Mouse (Mus musculus) adrenal gland, adult 18-20 months (tissue): Measurements from ENCODE around the gene Fgf9. TPM values are rescaled to one million over a fixed set of nuclear protein-coding genes. Genes with fewer than 3 reads are reported as not detected.

Experiments
- DNase-seq, 2 experiments: peaks; one replicate each; pipeline ENCODE4 v3.0.0; 2021 to 2022; ENCODE audit warnings: low spot score in 2 of 2
- long read RNA-seq, 2 experiments: library from polyadenylated mRNA; stranded (forward); transcript quantifications; one replicate each; pipeline ENCODE4 v2.0.0; 2021
- total RNA-seq, 2 experiments: library from RNA; stranded (reverse); gene quantifications; 1 replicate in 1 of 2; 2 replicates in 1 of 2; pipeline ENCODE4 v1.2.3; 2021

The Fgf9 gene
- 10 to 100 TPM in 1 of 2 experiments, 1 to 10 TPM in 1; 9.2 to 22.5 TPM for total RNA-seq
- long read RNA-seq, experiment 1, partial matches to known transcripts = 1 of 5 reads
- long read RNA-seq, experiment 1, other reads (novel, unspliced or antisense) = 0 of 5 reads
- long read RNA-seq, experiment 2, transcript Fgf9-201 (3 exons, 1,593 nt) = major isoform, 36 of 41 reads
- long read RNA-seq, experiment 2, partial matches to known transcripts = 1 of 41 reads
- long read RNA-seq, experiment 2, other reads (novel, unspliced or antisense) = 4 of 41 reads

DNA sequence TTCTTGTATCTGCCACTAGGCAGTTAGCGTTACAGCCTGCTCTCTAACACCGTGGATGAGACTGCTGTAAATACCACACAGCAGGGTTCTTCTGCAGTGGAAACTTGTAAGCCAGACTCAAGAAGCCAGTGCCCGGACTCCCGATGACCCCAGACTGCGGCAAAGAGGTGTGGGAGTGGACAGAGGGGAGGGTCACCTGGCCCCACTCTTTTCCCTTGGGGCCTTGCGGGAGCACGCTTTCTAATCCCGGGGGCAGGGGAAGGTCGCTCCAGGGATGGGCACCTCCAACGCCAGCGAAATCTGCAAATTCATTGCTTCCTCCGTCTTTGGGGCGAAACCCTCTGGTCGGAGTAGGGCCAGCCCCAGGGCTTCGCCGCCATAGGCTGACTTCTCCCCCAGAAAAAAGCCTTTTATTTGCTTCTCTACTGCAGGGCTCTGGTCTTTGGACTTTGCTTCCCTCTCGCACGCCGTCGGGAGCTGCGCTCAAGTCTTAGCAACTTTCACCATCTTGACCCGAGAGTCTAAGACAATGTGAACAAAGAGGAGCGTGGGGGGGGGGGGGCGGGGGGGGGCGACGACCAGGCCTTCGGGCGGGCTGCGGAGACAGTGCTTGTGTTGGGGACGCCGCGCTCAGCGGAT, at the start of gene Fgf9:
Gene Fgf9, plus strand, starts transcription at position 67 of the 639 bp plus-strand sequence.
- DNase-seq = peak; percentile 34 to 60

DNA sequence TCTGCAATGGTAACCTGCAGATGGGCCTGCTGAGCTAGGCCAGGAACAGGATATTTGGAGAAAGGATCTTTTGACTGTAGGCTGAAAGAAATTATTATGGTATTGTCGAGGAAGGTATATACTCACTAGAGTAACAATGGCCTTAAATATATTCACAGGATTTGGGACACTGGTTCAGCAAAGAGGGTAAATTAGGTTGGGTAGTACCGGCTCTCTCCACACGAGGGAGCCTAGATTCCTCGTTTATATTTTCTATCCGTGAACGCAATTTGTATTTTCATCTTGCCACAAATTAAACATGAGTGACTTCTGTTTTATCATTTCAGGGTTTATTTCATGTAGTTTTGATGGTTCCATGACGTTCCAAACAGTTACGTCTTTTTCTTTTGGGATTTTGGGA, 35.8 kb upstream of the Fgf9 start:
- DNase-seq = peak; percentile 60 to 63

DNA sequence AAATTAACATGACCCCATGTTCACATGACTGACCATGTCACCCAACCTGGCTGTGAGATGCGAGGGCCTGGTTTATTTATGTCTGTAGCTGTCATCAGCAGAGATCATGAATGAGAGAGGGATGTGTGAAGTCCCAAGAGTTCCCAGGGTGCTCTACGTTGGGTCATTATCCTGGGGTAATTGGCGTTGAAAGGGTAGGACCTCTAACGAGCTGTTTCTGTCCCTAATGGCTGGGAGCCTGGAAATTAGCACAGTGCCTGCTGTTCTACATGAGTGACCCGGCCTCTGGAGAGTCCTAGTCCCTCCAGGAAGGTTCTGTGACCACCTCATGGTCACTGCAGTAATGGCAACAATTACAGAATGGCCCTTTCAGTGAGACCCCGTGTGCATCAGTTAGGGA, 34.2 kb upstream of the Fgf9 start:
- no peak for DNase-seq

DNA sequence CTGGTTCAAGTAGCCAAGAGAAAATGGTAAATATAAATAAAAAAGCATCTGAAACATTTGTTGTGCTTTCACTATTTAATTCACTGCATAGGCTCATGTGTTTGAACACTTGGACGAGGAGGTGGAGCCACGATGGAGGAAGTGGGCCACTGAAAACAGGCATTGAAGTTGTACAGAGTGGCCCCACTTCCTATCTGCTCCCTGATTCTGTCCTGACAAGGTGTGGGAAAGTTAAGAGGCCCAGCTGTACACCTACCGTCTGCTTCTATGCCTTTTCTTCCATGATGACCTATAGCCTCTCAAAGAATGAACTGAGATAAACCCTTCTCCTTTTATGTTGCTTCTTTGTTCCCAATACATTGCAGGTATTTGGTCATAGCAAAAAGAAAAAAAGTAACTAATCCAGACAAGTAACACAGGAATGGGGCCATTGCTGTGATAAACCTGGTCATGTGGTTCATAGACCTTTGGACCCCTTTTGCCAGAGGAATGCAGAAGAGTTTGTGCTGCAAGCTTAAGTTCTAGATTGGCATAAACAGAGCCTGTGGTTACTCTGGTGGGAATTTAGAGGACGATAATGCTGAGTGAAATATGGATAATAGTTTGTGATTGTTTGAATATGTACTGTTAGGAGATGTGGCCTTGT, 23.6 kb upstream of the Fgf9 start:
- DNase-seq = no peak

DNA sequence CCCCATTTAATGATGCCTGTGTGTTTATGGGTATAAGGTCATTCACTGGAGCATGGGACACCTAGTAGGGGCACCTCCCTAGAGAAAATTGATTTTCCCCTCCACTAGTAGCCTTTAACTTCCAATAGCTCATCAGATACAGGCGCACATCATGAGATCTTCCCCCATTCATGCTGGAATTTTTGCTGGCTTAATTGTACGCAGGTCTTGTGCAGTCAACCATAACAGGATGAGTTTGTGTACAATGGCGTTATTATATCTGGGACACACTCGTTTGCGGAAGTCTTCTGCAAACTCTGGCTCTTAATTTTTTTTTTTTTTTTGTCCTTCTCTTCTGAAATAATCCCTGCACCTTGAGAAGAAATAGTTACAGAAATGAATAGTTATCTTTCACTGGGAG, 19.7 kb upstream of the Fgf9 start:
- no peak for DNase-seq

DNA sequence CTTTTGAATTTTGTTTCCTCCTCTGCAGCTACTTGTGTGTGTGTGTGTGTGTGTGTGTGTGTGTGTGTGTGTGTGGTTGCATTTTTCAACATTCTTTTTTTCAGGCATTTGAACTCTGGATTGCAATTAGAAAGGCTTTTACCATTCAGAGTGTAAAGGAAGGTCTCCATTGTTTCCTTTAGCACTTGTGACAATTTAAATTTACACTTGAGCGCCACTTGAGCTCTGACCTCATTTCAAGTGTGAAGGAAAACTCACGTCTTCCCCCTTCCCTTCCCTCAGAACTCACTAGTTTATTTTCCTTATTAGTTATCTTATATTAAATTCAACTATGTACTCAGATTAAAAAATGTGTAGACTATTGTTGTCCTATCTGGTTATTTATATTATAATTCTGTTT, 2.8 kb upstream of the Fgf9 start:
- no peak for DNase-seq

DNA sequence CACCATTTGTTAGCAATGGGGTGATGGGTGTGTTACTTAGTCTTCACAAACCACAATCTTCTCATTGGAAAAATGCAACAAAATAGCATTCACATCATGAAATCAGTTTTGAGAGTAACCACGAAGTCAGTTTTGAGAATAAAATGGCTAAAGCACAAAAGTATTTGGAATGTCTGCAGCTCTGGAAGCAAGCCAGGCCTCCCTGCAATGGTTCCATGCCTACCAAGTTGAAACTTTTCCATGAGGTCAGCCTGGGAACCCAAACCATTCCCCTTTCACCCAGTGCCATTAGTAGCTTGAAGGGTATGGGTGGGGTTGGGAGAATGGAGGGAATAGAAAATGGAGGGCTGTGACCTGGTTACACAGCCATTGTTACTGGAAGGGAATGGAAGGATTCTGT, 1.7 kb upstream of the Fgf9 start:
- DNase-seq = no peak

DNA sequence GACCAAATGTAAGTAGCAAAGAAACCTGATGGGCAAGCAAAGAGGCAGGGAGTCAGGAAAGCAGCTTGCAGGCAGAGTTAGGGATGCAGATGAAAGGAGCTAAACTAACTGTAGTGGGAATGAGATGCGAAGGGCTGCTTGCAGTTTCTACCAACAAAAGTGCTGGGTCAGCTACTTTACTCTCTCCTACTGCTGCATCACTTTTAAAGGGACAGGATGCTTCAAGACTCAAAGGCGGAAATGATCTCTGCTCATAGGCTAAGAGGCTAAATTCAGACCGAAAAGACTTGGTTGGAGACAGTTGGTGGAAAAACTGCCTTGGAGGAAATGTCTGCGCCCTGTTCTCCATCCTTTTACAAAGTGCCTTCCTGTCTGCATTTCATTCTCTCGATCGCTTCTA, 420 bp upstream of the Fgf9 start:
- no peak for DNase-seq

DNA sequence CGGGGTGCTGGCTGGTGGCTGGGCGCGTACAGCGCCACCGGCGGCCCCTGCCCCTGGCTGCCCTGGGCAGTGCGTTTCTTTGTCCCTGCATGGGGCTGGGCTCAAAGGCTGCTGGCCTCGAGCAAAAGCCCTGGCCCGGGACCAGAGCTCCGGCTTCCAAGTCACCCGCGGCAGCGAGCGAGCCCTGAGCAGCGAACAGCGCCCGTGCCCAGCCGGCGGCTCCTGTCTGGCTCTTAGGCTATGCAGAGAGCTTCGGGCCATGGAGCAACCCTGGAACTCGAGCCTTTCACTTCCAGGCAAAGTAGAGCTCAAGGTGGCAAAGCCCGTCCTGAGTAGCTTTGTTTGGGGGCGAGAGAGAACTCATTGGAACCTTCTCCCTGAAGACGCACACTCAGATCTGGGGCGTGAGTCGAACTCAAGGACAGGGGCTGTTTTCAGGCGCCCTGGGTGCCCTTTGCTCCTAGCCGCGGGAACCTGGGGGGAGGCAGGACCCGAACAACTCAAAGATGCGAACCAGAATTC, 834 bp downstream of the Fgf9 start:
- DNase-seq = peak; percentile 66 to 77

DNA sequence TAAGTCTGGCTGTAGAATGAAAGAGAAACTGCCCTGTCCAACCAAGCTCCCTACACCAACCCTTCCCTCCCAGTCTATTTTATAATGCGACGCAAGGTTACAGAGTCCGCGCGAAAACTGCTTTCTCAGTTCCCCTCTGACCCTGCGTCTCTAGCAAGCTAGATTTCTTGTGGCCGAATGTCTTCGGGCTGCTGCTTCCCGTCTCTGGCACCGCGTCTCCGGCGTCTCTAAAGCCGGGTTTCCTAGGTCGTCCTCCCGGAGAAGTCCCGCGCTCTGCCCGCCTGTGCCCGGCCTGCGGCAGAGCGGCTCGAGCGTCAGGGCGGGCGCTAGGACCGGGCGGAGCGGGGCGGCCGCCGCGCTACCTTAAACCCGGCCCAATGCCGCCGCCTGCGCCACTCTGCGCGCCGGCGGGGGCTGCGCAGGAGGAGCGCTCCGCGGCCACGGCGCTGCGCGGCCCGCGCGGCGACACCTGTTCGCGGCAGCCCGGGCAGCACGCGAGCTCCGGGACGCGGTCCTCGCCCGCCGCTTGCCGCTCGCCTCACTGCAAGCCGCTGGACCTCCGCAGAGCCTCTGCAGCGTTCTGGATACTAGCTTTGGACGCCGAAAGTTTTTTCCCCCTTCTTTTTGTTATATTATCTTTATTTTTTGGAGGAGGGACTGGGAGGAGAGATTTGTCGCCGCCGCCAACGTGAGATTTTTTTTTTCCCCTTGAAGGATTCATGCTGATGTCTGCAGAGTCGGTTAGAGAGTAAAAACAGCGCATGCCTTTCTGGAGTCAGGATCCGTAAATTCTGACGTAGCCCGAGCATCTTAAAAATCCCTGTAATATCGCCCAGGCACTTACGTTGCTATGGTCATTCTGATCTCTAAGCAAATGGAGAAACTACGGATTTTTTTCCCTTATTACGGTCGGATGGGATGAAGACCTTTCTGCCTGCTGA, 1.8 kb downstream of the Fgf9 start:
- peak; percentile 77 to 79 for DNase-seq

DNA sequence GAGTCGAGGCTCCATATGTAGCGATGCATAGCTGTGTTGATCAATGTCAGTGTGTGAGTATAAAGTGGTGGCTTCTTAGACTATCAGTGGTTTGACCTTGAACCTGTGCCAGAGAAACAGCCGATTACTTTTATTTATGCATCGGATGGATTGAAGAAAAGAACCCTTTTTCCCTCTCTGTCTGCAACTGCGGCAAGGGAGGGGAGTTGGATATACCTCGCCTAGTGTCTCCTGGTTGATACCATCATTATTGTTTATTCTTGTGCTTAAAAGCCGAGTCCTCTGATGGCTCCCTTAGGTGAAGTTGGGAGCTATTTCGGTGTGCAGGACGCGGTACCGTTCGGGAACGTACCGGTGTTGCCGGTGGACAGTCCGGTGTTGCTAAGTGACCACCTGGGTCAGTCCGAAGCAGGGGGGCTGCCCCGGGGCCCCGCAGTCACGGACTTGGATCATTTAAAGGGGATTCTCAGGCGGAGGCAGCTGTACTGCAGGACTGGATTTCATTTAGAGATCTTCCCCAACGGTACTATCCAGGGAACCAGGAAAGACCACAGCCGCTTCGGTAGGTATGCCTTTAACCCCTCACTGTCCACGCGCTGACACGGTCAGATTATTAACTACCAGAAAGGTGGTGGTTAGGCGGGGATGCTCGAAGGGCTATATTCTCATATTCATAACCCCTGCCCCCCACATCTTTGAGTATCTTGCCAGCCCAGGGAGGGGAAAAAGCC, 2.6 kb downstream of the Fgf9 start:
- peak in 1 of 2 experiments; percentile 28 for DNase-seq

DNA sequence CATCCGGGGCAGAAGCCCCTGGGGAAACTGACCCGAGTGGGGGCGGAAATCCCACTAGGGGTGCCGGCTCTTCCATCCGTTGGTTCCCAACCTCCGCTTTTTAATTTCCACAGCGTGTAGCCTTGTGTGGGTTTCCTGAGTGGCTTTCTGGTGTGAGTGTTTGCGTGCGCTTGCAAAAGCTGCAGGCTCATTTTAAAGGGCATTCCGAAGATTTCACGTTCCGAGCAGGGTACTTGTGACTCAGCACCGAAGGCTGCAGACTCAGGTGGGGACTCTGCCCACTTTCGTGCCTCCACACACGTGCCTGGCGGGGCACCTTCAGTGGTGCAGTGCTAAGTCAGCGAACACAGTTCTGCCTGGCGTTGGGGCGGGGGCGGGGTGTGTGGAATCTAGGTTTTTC, 3.6 kb downstream of the Fgf9 start:
- peak in 1 of 2 experiments; percentile 41 for DNase-seq

DNA sequence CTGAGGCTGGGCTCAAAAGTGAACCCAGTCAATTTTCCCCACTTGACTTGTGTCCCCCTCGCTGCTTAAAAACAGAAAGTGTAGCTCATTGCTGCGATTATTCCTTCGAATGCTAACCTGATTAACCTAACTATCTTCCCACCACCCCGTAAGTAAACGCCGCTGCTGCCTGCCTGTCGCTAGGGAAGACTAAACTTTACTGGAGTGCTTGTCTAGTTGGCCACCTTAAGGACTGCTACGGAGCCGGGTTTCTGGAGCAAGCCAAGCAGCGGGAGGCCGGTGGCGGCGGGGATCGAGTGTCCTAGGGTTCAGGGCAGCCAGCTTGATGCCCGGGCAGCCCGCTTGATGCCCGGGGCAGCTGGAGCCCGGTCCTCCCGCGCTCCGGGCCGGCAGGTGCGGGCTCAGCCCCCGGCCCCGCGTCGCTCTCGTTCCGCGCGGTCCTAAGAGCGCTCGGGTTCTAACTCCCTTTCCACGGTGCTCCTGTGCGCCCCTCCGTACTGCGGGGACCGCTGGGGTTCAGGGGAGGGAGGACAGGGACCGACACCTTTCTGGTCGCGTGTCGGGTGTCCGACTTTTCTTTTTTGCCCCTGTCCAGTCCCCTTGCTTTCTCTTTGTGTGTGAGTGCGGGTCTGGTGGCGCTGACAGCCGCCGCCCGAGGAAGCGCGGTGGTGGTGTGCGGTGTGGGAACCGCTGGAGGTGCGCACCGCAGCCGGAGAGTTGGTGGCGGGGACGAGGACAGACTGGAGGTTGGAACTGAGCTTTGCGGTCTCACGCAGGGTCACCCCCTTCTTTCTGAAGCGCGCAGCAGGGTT, 4.5 kb downstream of the Fgf9 start:
- DNase-seq = peak; percentile 41 to 50

DNA sequence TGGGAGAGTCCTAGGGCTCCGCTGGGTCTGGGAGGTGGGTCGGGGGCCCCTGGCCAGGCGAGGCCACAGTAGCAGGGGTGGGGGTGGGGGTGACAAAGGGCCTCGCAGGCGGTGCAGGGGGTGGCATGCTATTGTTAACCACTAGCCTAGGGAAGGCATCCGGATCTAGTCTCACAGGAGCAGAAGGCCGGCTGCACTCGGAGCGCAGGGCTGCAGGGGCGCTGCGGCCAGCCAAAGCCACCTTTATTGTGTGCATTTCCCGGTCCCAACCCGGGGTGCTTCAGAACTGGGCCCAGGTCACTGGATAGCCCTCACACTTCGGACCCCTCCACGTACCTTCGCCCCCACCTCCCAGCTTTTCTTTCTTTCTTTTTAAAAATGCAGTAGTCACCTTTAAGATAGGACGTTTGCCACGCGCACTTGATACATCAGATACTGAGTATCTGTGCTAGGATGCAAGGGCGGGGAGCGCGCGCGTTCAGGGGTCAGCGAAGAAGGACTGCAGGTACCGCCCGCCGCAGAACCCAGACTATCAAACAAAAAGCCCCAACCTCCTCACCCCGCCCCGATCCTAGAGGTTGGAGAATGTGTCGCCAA, 5.2 kb downstream of the Fgf9 start:
- peak; percentile 45 to 47 for DNase-seq

DNA sequence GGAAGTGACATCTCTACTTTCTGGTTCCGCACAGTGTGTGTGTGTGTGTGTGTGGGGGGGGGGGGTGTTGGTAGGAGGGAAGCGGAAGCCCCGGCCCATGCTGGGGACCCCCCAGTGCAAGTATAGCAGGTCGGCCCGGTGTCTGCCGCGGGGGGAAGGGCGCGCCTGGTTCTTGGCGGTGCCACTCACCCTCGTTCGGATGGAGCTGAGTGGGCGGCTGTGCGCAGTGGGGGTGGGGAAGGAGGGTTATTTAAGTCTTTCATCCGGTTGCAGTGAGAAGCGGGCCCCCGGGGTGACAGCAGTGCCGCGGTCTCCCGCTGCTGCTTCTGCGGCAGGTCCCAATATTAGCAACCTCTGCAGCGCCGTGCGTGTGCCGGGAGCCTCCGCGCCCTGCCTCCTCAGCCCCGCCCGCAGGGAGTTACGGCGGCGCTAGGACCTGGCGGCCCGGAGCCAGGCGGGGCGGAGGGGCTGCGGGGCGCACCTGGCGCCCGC, 5.7 kb downstream of the Fgf9 start:
- DNase-seq = peak; percentile 55 to 56

DNA sequence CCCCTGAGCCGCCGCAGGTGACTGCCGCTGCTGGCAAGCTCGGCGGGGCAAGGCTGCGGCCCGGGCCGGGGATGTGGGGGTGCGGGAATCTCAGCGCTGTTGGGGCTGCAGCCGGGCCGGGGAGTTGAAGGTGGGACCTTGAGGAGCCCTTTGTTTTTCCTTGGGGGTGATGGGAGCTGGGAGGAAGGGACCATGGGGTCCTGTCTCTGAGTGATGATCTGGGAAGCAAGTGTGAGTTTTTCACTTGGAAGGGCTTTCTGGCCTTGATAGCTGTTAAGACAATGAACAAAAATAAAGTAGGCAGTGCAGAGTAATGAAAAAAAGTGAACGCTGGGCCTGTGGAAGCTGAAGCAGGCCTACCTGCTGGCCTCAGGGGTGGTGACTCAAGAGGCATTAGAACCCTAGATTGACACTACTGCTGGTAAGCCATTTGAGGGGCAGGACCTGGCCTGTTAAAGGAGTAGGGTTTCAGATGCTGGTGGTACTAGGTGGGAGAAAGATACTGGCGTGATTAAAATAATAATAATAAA, 6.4 kb downstream of the Fgf9 start:
- DNase-seq = peak; percentile 29 to 35

DNA sequence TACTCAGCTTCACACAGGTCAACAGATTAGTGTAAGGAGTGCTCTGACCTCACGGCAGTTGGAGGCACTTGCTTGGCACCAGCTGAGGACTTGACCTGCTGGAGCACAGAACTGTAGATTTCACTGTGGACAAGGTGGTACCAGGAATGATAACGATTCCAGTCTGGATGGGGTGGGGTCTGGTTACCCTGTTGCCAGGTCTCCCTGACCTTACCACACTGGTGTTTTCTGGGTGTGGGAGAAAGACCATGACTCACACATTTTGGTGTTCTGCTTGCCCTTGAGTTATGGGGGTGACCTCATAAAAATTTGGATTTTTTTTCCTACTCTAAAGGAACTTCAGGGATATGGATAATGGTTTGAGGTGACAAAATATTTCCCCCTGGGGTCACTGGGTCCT, 9.1 kb downstream of the Fgf9 start:
- DNase-seq = no peak

DNA sequence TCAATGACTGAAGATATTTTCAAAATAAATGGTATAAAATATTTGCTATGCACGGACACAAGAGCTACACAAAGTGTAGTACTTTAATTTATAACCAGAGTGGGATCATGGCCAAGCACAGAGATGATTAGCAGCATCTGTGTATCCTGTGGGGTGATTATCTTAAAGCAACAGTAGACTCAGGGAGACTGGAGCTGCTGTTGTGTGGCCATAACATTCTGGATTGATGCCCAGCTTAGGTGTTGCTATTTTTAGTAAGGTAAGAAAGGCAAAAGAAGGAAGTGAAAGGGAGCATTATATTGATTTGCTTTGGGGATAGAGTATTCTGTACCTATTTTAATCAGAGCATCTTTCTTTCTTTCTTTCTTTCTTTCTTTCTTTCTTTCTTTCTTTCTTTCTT, 11.6 kb downstream of the Fgf9 start:
- no peak for DNase-seq

DNA sequence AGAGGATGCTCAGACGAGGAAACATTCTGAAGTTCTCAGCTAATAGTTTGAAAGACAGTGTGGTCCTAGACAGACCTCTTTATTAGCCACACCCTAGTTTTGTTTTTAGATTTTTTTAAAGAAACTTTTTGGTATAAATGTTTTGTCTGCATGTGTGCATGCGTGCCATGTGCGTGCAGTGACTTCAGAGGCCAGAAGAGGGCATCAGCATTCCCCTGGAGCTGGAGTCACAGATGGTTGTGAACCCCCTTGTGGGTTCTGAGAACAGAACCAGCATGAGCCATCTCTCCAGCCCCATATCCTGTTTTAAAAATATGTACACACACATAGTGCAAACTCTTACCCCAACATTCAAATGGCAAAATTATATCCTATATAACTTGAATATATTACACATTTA, 13.9 kb downstream of the Fgf9 start:
- no peak for DNase-seq
